Mouse (Mus musculus): ENCODE results near the gene Slc6a16. TPM values are rescaled to one million over a fixed set of nuclear protein-coding genes. Genes with fewer than 3 reads are reported as not detected.
"Not testable (repeated sequence)": the region's sequence is repeated elsewhere in the genome, so short reads cannot be mapped to it uniquely, and the experiment has no call there.

Gene Slc6a16
- total RNA-seq, 4 experiments from 2014 or later = 0.37 TPM; not detected in 3

GRCm38 (mm10) chr7:45255822-45256221, 14.9 kb downstream of the Slc6a16 start:
- not testable (repeated sequence) for DNase-seq

GRCm38 (mm10) chr7:45257063-45257840, 16.4 kb downstream of the Slc6a16 start:
- no peak for DNase-seq

- no peak for DNase-seq
Observed at GRCm38 (mm10) chr7:45259281-45259680, 18.4 kb downstream of the Slc6a16 start.

GRCm38 (mm10) chr7:45262266-45262665, 21.4 kb downstream of the Slc6a16 start:
- DNase-seq = no peak

GRCm38 (mm10) chr7:45263006-45263607, 22.2 kb downstream of the Slc6a16 start:
- DNase-seq = no peak

GRCm38 (mm10) chr7:45264348-45264747, 23.5 kb downstream of the Slc6a16 start:
- no peak for DNase-seq

- DNase-seq = no peak
Observed at GRCm38 (mm10) chr7:45265518-45265917, 24.6 kb downstream of the Slc6a16 start.

- DNase-seq = no peak
Observed at GRCm38 (mm10) chr7:45272786-45273412, 32.0 kb downstream of the Slc6a16 start.

GRCm38 (mm10) chr7:45273672-45274071, 32.8 kb downstream of the Slc6a16 start:
- DNase-seq = no peak

GRCm38 (mm10) chr7:45277136-45277760, 36.4 kb downstream of the Slc6a16 start, which contains the start of gene Slc6a21:
TSS of gene Slc6a21 (plus strand) at chr7:45277513.
- peak; percentile 69 for DNase-seq

GRCm38 (mm10) chr7:45286486-45286885, 45.6 kb downstream of the Slc6a16 start:
- no peak for DNase-seq

- DNase-seq = no peak
Observed at GRCm38 (mm10) chr7:45296626-45297025, 55.7 kb downstream of the Slc6a16 start.

GRCm38 (mm10) chr7:45297563-45297962, 56.7 kb downstream of the Slc6a16 start:
- no peak for DNase-seq

GRCm38 (mm10) chr7:45299752-45300151, 58.9 kb downstream of the Slc6a16 start:
- DNase-seq = no peak

- no peak for DNase-seq
Observed at GRCm38 (mm10) chr7:45300270-45300669, 59.4 kb downstream of the Slc6a16 start.

GRCm38 (mm10) chr7:45302626-45303025, 61.7 kb downstream of the Slc6a16 start:
- DNase-seq = no peak

- no peak for DNase-seq
Observed at GRCm38 (mm10) chr7:45304869-45305268, 64.0 kb downstream of the Slc6a16 start.

GRCm38 (mm10) chr7:45305275-45305674, 64.4 kb downstream of the Slc6a16 start:
- peak; percentile 36 for DNase-seq

- no peak for DNase-seq
Observed at GRCm38 (mm10) chr7:45308551-45309240, 67.8 kb downstream of the Slc6a16 start.

GRCm38 (mm10) chr7:45309455-45309854, 68.6 kb downstream of the Slc6a16 start:
- DNase-seq = no peak

- DNase-seq = no peak
Observed at GRCm38 (mm10) chr7:45312023-45312422, 71.1 kb downstream of the Slc6a16 start.
